Mouse (Mus musculus) right cerebral cortex, adult 2 months (tissue): Measurements from ENCODE around the gene Alx3.

Source experiments
- DNase-seq, 2 experiments: peaks; one replicate each; pipeline ENCODE4 v3.0.0; 2021 to 2022; ENCODE audit warnings: low spot score in 2 of 2

Alx3 gene

GRCm38 (mm10) chr3:107582875-107583767, 11.7 kb upstream of the Alx3 start:
- DNase-seq, result no peak

GRCm38 (mm10) chr3:107583893-107584292, 10.9 kb upstream of the Alx3 start:
- DNase-seq, result no peak

GRCm38 (mm10) chr3:107586504-107586903, 8.3 kb upstream of the Alx3 start:
- no peak for DNase-seq

DNA sequence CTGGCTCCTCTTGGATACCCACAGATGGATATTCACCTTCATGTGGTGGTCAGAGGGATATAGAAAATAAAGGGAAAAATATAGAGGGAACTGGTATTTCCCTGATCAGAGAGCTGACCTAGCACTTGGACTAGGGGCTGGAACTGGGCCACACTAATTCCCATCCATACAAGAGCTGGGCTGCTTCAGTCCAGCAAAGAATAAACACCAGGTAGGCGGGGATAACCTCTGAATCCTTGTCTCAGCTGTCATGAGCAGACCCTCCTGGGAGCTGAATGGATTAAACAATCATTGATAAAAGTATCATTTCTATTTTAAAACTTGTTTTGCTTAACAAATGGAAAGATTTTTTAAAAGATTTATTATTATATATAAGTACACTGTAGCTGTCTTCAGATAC, 3.2 kb upstream of the Alx3 start:
- DNase-seq, result no peak

GRCm38 (mm10) chr3:107593632-107594031, 1.2 kb upstream of the Alx3 start:
- no peak for DNase-seq

DNA sequence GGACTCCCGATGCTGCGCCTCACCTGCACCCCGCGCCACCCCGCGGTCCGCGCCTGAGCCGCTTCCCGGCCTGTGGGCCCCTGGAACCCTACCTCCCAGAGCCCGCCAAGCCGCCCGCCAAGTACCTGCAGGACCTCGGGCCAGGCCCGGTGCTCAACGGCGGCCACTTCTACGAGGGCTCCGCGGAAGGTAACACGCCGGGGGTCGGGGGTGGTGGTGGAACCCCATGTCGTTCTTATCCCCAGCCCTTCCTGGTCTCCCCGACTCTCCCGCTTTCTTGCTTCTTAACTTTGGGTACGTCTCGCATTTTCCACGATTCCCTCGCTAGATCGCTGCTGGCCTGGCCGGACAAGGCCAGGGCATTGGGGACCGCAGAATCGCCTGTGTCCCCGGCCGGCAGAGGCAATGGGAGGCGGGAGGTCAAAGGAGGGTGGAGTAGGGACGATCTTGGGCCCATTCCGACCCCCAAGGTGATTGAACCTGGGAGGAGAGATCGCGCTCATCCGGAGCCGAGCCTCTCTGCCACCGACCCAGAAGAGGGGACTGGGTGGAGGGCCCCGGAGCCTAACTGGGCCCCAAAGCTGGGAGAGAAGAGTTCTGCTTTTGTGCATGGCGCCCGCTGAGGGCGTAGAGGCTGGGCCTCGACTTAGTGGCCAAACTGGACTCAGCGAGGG, 570 bp downstream of the Alx3 start:
- no peak for DNase-seq

- no peak for DNase-seq
These were observed 1.2 kb downstream of the Alx3 start for GRCm38 (mm10) chr3:107595938-107596461.

GRCm38 (mm10) chr3:107596559-107596958, 1.7 kb downstream of the Alx3 start:
- DNase-seq, result peak in 1 of 2 experiments; percentile 10

DNA sequence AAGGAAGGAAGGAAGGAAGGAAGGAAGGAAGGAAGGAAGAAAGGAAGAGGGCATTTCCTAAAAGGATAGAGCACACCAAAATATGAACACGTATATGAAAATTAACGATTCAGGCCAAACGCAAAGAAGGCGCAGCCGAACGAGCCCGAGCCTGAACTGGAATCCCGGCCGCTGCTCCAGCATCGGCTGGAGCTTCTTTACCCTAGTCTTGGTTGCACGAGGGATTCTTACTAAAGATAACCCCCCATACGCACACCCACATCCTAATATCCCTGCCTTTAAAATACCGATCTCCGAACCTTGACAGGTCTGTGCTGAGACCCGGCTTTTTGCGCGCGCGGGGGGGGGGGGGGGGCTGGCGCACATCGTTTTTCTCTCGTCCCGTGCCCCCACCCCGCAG, 2.3 kb downstream of the Alx3 start:
- DNase-seq, result no peak

GRCm38 (mm10) chr3:107597586-107598389, 3.0 kb downstream of the Alx3 start:
- no peak for DNase-seq

- no peak for DNase-seq
These were observed 5.3 kb downstream of the Alx3 start for GRCm38 (mm10) chr3:107600127-107600526.

- DNase-seq, result peak in 1 of 2 experiments; percentile 43
These were observed 10.5 kb downstream of the Alx3 start for GRCm38 (mm10) chr3:107605304-107605703.

GRCm38 (mm10) chr3:107607221-107607620, 12.4 kb downstream of the Alx3 start:
- no peak for DNase-seq

GRCm38 (mm10) chr3:107608808-107609207, 14.0 kb downstream of the Alx3 start:
- no peak for DNase-seq

GRCm38 (mm10) chr3:107609376-107609775, 14.5 kb downstream of the Alx3 start:
- no peak for DNase-seq

DNA sequence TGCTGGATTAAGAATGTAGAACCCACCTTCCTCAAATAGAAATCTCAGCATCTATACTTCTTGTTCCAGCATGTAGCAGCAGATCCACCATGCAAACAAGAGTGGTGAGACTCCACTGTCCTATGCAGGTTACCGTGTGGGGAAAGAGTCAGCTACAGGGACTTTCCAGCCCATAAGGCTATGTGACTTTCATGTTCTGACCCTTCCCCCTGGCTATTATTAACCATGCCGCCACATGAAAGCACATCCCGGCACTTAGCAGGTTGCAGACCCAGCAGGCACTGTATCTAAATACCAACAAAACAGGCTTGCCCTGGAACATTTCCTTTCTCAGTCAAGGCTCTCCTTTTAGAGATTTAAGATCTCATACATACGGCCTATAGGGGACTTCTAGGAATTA, 16.6 kb downstream of the Alx3 start:
- DNase-seq, result no peak

DNA sequence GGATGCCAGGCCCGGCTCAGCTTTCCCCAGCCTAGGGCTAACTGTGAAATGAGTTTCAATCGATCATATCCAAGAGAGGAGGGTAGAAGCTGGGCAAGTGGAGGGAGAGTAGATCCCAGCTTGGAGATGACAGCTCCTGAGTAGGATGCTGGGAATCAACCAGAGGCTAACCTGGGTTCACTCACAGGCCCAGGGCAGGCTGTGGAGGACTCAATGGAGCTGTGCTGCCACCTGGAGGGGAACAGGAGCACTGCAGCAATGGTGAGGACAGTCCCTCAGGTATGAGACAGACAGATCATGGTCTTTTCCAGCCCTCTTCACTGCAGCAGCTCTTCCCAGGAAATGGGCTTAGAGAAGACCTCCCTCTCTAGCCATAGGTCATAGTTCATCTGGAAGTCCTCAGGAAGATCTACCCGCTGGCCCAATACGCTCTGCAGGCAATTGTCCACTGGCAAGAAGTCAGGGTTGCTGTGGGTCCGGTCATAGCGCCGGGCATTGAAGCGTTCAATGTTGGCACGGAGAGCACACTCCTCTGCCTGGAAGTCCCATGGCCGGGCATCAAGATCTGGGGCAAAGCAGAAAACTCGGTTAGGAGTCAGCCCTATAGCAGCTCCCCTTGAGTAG, 18.2 kb downstream of the Alx3 start:
- DNase-seq, result peak; percentile 80 to 81

DNA sequence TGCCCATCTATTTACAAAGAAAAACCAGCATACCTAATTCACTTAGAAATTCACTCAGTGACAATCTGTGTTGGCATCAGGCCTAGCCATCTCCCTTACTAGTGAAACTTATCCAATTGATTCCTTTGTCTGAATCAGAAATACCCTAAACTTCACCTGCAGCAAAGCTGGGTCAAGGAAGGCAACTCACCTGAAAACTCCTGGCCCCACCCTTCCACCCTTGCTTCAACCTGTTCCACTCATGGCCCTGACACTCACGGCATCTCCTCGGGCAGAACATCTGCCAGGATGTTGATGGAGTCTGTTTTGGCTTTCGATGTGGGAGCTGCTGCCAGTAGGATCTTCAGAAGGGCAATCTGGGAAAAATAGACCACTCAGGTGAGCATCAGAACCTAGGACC, 23.0 kb downstream of the Alx3 start:
- DNase-seq, result no peak

- no peak for DNase-seq
These were observed 25.1 kb downstream of the Alx3 start for GRCm38 (mm10) chr3:107619911-107620310.

DNA sequence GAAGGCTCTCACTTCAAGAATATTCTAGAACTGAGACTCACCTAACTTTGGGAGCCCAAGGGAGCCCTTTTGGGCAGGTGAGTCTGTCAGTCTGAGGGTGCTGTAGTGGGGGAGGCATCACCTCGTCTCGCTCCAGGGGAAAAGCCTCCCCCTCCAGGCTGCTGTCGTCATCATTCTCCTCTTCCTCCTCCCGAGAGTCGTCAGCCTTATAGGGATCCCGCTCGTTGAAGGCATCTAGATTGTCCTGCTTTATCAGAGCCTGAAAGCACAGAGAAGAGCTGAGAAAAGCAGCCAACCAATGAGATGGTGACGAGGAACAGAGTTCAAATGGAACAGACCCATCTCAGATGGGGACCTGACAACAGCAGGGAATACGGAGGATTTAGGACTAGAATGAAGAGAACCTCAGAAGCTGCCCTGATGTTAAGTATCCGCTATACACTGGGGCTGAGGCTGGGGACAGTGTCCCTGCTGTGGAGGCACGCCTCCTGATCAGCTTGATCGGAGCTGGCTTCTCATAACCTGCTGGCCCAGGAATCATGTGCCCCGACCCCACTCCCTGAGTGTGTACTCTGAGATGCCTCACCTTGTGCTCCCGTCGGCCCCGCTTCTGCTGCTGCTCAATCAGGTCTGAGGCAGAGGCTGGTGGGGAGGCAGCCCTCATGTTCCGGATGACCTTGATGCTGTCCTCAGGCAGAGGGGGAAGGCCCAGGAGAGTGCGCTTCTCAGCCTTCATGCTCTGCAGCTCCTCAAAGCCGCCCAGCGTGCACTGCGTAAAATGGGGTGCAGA, 26.6 kb downstream of the Alx3 start:
- no peak for DNase-seq

GRCm38 (mm10) chr3:107622537-107622936, 27.7 kb downstream of the Alx3 start:
- DNase-seq, result no peak
